Mouse (Mus musculus): Measurements from ENCODE around the gene Amacr.

Gene Amacr

GRCm38 (mm10) chr15:10991566-10991965 is 10.0 kb downstream of the Amacr start:
- DNase-seq = no peak

- no peak for DNase-seq
These were observed 18.3 kb downstream of the Amacr start for GRCm38 (mm10) chr15:10999832-11000231.

GRCm38 (mm10) chr15:11000421-11000820 is 18.9 kb downstream of the Amacr start, which contains the start of gene Slc45a2:
TSS of gene Slc45a2 (plus strand) at chr15:11000721.
- no peak for DNase-seq

GRCm38 (mm10) chr15:11003791-11004190 is 22.2 kb downstream of the Amacr start:
- no peak for DNase-seq

- no peak for DNase-seq
These were observed 23.1 kb downstream of the Amacr start for GRCm38 (mm10) chr15:11004646-11005045.

GRCm38 (mm10) chr15:11008756-11009155 is 27.2 kb downstream of the Amacr start:
- no peak for DNase-seq

- DNase-seq = no peak
These were observed 29.5 kb downstream of the Amacr start for GRCm38 (mm10) chr15:11010976-11011548.

GRCm38 (mm10) chr15:11014931-11015330 is 33.4 kb downstream of the Amacr start:
- no peak for DNase-seq

- DNase-seq = no peak
These were observed 45.4 kb downstream of the Amacr start for GRCm38 (mm10) chr15:11026801-11027561.

GRCm38 (mm10) chr15:11030188-11030587 is 48.6 kb downstream of the Amacr start:
- no peak for DNase-seq

- DNase-seq = no peak
These were observed 54.5 kb downstream of the Amacr start for GRCm38 (mm10) chr15:11035947-11036474.

- DNase-seq = no peak
These were observed 55.2 kb downstream of the Amacr start for GRCm38 (mm10) chr15:11036535-11037375.

- DNase-seq = no peak
These were observed 55.8 kb downstream of the Amacr start for GRCm38 (mm10) chr15:11037376-11037695.

- no peak for DNase-seq
These were observed 56.2 kb downstream of the Amacr start, which contains the start of gene Rxfp3 for GRCm38 (mm10) chr15:11037711-11038110. TSS of gene Rxfp3 (minus strand) at chr15:11037991.

- no peak for DNase-seq
These were observed 56.9 kb downstream of the Amacr start for GRCm38 (mm10) chr15:11038476-11038875.

- DNase-seq = no peak
These were observed 58.5 kb downstream of the Amacr start for GRCm38 (mm10) chr15:11040067-11040466.

GRCm38 (mm10) chr15:11041229-11041628 is 59.7 kb downstream of the Amacr start:
- DNase-seq = no peak

GRCm38 (mm10) chr15:11042828-11043227 is 61.3 kb downstream of the Amacr start:
- no peak for DNase-seq
